Mouse (Mus musculus) E14TG2a.4 (cell line): ENCODE results near the gene Tacr2.

Experiments used
- H3K27me3 ChIP-seq: 2 replicates; pipeline ENCODE4 v1.6.1; 2014; ENCODE audit warnings: low read length, control low read depth; ENCODE audit not compliant: insufficient read depth
- H3K36me3 ChIP-seq: 2 replicates; pipeline ENCODE4 v1.6.1; 2014; ENCODE audit warnings: low read length, control low read depth; ENCODE audit not compliant: insufficient read depth
- H3K4me1 ChIP-seq: replicated peaks from 2 replicates; pipeline ENCODE4 v1.6.1; 2014; ENCODE audit warnings: low read depth, low read length, control low read depth
- H3K4me3 ChIP-seq: replicated peaks from 2 replicates; pipeline ENCODE4 v1.5.1; 2014; ENCODE audit warnings: mild to moderate bottlenecking, low read length
- H3K9me3 ChIP-seq: 2 replicates; pipeline ENCODE4 v1.6.1; 2014; ENCODE audit warnings: low read length, control low read depth
- CTCF ChIP-seq: conservative IDR thresholded peaks from 2 replicates; pipeline ENCODE4 v1.5.1; 2014; ENCODE audit warnings: low read length
- NANOG ChIP-seq: IDR thresholded peaks from 2 replicates; pipeline ENCODE4 v1.6.1; 2014; ENCODE audit warnings: borderline replicate concordance, low read length, mixed read lengths
- POU5F1 ChIP-seq: IDR thresholded peaks from 2 replicates; pipeline ENCODE4 v1.6.1; 2014; ENCODE audit warnings: low read length, borderline replicate concordance

Tacr2 gene

DNA sequence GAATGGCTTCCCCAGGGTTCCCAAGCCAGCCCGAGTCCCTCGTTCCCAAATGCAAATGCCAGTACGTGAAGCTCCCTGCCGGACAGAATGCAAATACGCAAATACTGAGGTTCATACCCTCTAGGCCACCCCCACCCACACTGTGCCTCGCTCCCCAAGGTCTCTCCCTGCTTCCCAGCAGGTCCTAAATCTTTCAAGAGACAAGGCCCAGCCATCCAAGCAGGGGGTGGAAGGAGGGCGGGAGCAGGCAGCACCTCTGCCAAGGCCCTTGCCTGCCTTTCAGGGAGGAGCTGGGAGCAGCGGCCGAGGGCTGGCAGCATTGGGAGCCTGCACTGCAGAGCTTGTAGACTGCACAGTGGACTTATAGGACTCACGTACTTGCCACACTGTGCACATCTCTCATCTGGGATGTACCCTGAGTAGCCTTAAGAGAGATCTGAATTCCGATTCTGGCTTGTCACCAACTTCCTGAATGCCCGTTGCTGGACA is at the start of gene Tacr2:
Gene Tacr2, plus strand, starts transcription at position 439 of the 489 bp plus-strand sequence.
- Histone ChIP-seq H3K4me1 (peaks cover 39% of the 10 kb centered on the region), H3K4me3 (peak within 1 kb of the TSS; percentile 39), H3K27me3 (peaks cover 59% of the 10 kb centered on the region), H3K9me3 (no peaks in the 10 kb centered on the region), H3K36me3 (no peaks in the 10 kb centered on the region)
- no peak for TF ChIP-seq CTCF
- no peak for TF ChIP-seq NANOG
- no peak for TF ChIP-seq POU5F1

DNA sequence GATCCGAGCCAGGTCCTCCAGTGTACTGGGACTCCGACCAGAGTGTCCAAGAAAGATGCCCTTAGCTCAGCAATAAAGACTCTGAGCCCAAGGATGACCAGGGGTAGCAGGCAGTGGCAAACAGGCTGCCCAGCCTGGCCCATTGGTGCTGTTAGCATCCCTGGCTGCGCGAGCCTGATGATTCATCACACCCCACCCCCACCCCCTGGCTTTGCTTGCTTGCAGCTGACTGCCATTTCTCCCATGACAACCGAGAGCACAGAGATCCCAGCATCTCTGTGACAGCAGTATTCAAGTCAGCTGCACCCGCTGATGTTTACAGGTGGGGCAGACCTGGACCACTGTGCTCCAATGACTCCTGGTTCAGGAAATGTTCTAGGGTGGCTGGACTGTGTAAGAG is 49.7 kb upstream of the Tacr2 start:
- Histone ChIP-seq H3K9me3 (peaks cover 4% of the 10 kb centered on the region; the same call in 1 of the 2 replicates), H3K4me3 (no peak overlapping the region), H3K36me3 (no peaks in the 10 kb centered on the region), H3K4me1 (no peaks in the 10 kb centered on the region), H3K27me3 (peaks cover 11% of the 10 kb centered on the region)
- no peak for TF ChIP-seq NANOG
- no peak for TF ChIP-seq CTCF
- TF ChIP-seq POU5F1, result no peak

DNA sequence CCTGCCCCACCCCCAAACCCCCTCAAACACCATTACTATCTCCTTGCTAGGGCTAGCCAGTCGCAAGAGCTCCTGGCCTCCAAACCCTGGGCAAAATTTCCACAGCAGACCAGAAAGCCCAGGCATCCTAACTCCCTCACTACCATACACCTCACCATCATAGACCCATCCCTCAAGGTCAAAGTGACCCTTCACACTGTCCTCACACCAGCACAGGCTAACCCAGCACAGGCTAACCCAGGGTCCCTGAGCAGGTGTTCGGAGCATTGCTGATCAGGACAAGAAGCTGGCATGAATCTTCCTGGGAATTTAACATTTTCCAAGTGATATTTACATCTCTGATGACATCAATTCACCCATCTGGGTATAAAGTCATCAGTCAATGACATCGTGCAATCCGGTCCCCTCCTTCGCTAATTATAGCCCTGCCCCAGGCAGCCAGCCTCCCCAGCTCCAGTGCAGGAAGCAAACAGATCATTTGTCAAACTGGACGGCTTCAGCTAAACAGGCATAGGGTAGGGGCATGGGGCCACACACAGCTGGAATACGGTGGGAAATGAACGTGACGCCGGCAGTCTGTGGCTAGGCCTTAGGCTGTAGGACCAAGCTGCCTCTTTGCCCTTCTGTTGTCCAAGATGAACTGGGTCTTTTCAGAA is 43.9 kb upstream of the Tacr2 start:
- no peak overlapping the region for H3K4me3 ChIP-seq
- peaks cover 17% of the 10 kb centered on the region for H3K4me1 ChIP-seq
- no peaks in the 10 kb centered on the region for H3K36me3 ChIP-seq
- H3K27me3 ChIP-seq, result peaks cover 12% of the 10 kb centered on the region
- TF ChIP-seq NANOG (no peak), POU5F1 (no peak)
- peaks cover 5% of the 10 kb centered on the region; the same call in 1 of the 2 replicates for H3K9me3 ChIP-seq

DNA sequence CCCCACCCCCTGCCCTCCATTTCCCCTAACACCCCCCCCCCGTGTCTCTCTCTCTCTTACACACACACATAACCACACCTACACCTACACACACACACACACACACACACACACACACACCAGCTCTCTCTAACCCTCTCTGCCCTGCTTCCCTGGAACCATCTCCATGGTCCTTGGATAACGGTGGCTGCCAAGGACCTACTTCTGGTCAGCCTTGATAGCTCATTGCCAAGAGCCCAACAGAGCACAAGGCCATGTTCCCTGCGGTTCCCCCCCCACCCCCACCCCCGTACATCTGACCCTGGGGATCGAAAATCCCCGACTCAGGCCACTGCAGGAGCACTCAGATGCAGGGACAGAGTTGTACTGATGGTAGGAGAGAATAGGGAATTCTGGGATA is 40.9 kb upstream of the Tacr2 start:
- Histone ChIP-seq H3K36me3 (no peaks in the 10 kb centered on the region), H3K4me3 (no peak overlapping the region), H3K4me1 (peaks cover 23% of the 10 kb centered on the region), H3K27me3 (peaks cover 6% of the 10 kb centered on the region), H3K9me3 (peaks cover 5% of the 10 kb centered on the region; the same call in 1 of the 2 replicates)
- TF ChIP-seq POU5F1 (no peak), CTCF (no peak), NANOG (no peak)

DNA sequence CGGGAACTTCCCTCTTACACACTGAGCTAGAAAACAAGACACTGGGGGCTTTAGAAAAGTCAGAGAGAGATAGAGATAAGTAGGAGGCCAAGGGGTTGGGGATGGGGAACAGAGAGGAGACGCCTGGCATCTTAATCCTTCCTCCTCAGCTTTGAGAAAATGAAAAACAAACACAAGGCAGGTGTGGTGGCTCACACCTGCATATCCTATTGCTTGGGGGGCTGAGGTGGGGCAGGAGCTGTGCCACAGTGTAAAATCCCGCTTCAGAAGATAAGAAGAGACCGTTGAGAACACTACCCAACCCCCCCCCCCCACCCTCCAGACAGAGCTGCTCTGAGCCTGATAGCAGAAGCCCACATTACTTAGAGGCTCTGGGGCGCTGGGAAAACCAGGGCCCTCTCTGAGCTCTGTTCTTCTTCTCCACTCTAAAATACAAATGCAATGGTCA is 37.0 kb upstream of the Tacr2 start:
- no peaks in the 10 kb centered on the region; the same call in 1 of the 2 replicates for H3K27me3 ChIP-seq
- no peaks in the 10 kb centered on the region for H3K36me3 ChIP-seq
- H3K4me1 ChIP-seq, result peaks cover 51% of the 10 kb centered on the region
- H3K9me3 ChIP-seq, result no peaks in the 10 kb centered on the region
- H3K4me3 ChIP-seq, result no peak overlapping the region
- no peak for TF ChIP-seq POU5F1
- TF ChIP-seq NANOG, result no peak
- no peak for TF ChIP-seq CTCF

DNA sequence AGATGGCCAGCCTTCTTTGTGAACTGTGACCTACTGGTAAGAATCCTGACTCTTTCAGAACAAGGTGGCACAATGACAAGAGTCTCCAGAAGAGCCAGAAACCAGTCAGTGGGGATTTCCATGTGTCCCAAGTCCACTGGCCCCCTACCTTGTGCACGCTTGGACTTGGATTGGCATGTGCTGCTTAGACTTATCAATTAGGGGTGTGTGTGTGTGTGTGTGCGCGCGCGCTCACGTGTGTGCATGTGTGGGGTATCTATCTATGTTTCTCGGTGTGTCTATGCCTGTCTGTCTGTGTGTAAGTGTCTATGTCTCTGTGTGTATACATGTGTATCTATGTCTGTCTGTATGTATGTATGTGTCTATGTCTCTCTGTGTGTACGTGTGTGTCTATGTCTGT is 36.6 kb upstream of the Tacr2 start:
- Histone ChIP-seq H3K4me3 (no peak overlapping the region), H3K9me3 (no peaks in the 10 kb centered on the region), H3K4me1 (peaks cover 47% of the 10 kb centered on the region), H3K36me3 (no peaks in the 10 kb centered on the region), H3K27me3 (no peaks in the 10 kb centered on the region; the same call in 1 of the 2 replicates)
- no peak for TF ChIP-seq CTCF
- TF ChIP-seq NANOG, result no peak
- TF ChIP-seq POU5F1, result no peak

DNA sequence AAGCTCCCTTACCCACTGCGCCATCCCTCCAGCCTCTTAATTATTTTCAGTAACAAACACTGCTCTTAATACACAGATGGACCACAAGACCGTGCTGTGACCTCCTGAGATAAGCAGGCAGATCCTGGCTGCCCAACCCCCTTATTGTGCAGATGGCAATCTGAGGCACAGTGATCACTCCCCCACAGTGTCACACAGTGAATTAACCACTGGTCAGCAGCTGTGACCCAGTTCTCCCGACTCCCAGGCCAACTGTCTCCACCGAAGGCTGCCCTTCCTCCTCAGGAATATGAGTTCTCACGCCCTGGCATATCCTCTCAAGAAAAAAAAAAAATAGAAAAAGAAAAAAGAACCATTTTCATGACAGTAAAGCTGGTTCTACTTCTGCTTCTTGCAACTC is 35.6 kb upstream of the Tacr2 start:
- no peaks in the 10 kb centered on the region for H3K9me3 ChIP-seq
- TF ChIP-seq NANOG, result no peak
- no peak for TF ChIP-seq POU5F1
- no peak for TF ChIP-seq CTCF
- peaks cover 2% of the 10 kb centered on the region; the same call in 1 of the 2 replicates for H3K27me3 ChIP-seq
- no peak overlapping the region for H3K4me3 ChIP-seq
- H3K4me1 ChIP-seq, result peaks cover 39% of the 10 kb centered on the region
- no peaks in the 10 kb centered on the region for H3K36me3 ChIP-seq

DNA sequence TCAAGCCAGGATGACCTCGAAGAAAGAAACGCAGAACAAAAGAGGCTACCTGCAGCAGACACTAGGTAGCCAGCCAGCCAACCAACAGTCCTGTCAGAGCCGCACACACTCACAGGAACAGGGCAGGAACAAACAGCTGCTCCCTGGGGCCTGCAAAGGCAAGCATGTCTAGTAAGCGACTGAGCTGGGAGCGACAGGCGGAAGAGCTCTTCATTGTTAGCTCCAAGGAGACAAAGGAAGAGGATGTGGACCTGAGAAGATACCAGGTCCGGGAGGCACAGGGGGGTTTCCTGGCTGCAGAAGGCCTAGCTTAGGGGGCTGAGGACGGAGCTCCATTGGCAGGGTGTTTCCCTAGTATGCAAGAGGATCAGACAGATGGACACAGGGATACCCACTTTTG is 35.0 kb upstream of the Tacr2 start:
- no peak for TF ChIP-seq NANOG
- no peak for TF ChIP-seq POU5F1
- TF ChIP-seq CTCF, result no peak
- Histone ChIP-seq H3K4me1 (peaks cover 37% of the 10 kb centered on the region), H3K36me3 (no peaks in the 10 kb centered on the region), H3K9me3 (no peaks in the 10 kb centered on the region), H3K4me3 (0 out of 2 replicates have a peak overlapping the region, but pooled peaks have one; percentile 37), H3K27me3 (peaks cover 3% of the 10 kb centered on the region; the same call in 1 of the 2 replicates)
